Mouse (Mus musculus) heart, postnatal 36 days (tissue): Measurements from ENCODE around the gene Dnajc9. TPM values are rescaled to one million over a fixed set of nuclear protein-coding genes. Genes with fewer than 3 reads are reported as not detected.
A peak's percentile ranks its signal among the peaks of the same experiment; 100 is the strongest.

Experiments used
- DNase-seq, 2 experiments: peaks; one replicate each; pipeline ENCODE4 v3.0.0; 2021 to 2022
- intact Hi-C: fragments of 180-260 bp; cut with DNase I; formaldehyde crosslinking; loops from one replicate; pipeline ENCODE4 v1.15.1; 2025
- total RNA-seq, 2 experiments: library from RNA; stranded (reverse); gene quantifications; 2 replicates each; pipeline ENCODE4 v1.2.3; 2021

The Dnajc9 gene
- total RNA-seq = 10 to 100 TPM; 10.7 to 13.8 TPM

GRCm38 (mm10) chr14:20388441-20389129 lies at the start of gene Dnajc9:
TSS of gene Dnajc9 (minus strand) at chr14:20388910.
- DNase-seq = peak; percentile 93 to 98
- intact Hi-C loops = loop anchor here (2.0 kb wide), 1 partner anchor 40 kb away; the partner anchor contains the start of genes Ecd and Fam149b

DNA sequence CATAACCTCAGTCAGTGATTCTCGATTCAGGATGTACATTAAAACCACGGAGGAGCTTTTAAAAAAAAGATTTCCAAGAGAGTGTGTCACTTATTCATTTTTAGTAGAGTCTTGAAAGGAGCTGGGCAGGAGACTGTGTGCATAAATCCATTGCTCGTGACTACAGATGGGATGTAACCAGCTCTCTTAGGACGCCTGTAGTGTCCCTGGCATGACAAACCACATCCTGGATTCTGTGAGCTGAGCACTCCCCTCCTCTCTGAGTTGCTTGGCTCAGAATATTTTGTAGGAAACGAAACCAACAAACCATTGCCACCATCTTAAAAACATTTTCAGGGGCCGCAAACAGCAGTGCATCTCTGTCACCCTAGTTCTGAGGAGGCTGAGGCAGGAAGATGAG lies 48.3 kb upstream of the Dnajc9 start:
- intact Hi-C loops = no loop called here

GRCm38 (mm10) chr14:20432420-20432819 lies 43.7 kb upstream of the Dnajc9 start:
- intact Hi-C loops = no loop called here
- no peak for DNase-seq

More for the DNA sequence above, 48.3 kb upstream of the Dnajc9 start:
- no peak for DNase-seq

- no peak for DNase-seq
- intact Hi-C loops = no loop called here
Measured at GRCm38 (mm10) chr14:20431726-20432125, 43.0 kb upstream of the Dnajc9 start.

- no peak for DNase-seq
- intact Hi-C loops = no loop called here
Measured at GRCm38 (mm10) chr14:20429833-20430232, 41.1 kb upstream of the Dnajc9 start.

DNA sequence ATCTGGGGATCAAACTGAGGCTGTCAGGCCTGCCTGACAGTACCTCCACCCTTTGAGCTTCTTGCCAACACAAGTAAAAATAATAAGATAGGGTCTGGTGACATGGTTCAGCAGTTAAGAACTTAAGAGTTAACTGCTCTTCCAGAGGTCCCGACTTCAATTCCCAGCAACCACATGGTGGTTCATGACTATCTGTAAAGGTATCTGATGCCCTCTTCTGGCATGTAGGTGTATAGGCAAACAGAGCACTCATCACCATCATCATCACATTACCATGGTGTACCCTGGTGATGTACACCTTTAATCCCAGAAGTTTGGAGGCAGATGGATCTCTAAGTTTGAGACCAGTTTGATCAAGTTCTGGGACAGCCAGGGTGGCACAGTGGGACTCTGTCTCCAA lies 39.9 kb upstream of the Dnajc9 start:
- no peak for DNase-seq
- intact Hi-C loops = no loop called here

DNA sequence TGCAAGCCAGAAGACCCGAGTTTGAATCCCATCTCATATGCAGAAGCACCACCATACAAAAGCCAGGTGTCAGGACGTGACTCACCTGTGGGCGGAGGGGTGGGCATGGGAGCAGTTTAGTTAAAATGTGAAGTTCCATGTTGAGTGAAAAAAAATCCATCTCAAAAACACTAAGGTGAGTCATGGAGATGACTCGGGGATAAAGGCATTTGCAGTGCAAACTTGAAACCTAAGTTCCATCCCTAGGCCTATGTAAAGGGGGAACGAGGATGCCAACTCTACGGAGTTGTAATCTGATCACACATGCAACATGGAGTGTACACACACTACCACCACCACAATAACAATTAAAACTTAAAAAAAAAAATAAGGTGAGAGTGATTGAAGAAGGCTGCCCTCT lies 34.3 kb upstream of the Dnajc9 start:
- intact Hi-C loops = no loop called here
- no peak for DNase-seq

DNA sequence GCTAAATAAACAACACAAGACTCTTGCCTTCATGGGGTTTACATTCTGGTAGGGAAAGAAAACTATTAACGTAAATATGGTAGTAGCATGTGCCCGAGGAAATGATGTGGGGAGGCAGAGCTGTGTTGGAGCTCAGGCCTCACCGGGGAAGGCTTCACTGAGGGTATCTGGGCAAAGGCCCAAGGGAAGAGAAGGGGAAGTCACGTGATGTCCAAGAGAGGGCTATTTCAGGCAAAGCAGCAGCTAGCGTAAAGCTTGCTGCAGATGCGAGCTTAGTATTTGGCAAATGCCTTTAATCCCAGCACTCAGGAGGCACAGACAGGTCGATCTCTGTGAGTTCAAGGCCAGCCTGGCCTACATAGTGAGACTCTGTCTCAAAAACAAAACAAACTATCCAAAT lies 33.5 kb upstream of the Dnajc9 start:
- peak in 1 of 2 experiments; percentile 3 for DNase-seq

DNA sequence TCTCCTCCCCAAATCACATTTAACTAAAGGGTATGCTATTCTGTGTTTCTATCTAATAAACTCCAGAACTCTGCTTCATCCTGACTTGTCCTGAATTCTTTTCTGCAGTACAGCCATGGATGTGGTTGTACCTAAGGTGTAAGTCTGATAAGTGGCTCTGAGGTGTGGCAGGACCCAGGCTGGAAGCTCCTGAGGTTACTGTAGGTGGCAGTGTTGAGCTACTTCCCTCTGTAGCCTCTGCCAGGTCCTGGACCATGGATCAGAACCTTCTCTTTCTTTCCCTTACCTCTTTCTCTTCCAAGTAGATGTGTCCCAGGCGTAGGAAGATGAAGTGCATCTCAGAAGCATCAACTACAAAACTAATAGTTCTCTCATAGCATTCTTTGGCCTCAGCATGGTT lies 11.4 kb upstream of the Dnajc9 start:
- intact Hi-C loops = loop anchor here (5.0 kb wide), 1 partner anchor 77 kb away; no protein-coding TSS in a partner anchor
- peak; percentile 24 to 26 for DNase-seq

More for the DNA sequence above, 33.5 kb upstream of the Dnajc9 start:
- intact Hi-C loops = no loop called here

DNA sequence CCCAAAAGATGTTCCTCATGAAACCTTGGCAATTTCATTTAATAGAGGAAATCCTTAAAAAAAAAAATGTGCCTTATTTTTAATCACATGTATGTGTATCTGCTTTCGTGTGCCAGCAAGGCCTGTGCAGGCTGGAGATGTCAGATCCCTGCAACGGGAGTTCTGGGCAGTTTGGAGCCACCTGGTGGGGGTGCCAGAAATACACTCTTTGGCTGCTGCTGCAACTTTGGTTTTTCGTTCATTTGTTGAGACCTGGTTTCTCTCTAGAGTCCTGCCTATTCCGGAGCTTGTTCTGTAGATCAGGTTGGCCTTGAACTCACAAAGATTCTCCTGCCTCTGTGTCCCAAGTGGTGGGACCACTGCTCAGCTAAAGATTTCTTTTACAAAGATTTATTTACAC lies 10.2 kb upstream of the Dnajc9 start:
- intact Hi-C loops = no loop called here
- no peak for DNase-seq

GRCm38 (mm10) chr14:20397220-20397619 lies 8.5 kb upstream of the Dnajc9 start:
- intact Hi-C loops = no loop called here
- no peak for DNase-seq

DNA sequence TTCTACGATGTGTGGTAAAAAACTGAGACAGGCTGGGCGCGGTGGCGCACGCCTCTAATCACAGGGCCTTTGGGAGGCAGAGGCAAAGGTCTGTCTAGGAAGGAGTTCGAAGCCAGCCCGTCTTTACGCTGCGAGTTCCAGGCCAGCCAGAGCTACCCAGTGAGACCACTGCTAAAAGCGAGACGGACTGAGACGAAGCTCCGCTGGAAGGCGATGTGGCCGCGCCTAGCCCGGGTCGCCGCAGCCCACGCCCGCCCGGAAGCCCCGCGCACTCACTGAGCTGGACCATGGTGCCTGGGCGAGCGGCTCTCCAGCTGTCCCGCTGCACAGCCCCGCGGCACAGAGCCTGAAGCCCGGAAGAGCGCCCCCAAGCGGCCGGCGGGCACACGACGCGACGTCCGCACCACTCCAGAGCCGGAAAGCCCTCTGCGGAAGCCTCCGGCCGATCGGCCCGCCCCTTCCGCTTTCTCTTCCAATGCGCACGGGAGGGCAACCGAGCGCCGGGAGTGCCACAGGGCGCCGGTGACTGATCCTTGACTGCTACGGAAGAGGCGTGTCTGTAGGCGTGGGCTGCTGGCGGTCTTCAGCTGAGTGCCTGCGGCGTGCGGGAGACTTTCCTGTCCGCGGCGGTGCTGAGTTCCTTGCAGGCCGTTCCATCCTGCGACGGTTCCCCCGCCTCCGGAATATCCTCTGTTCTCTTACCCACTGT lies 4.6 kb upstream of the Dnajc9 start, which contains the start of gene Mrps16:
Gene Mrps16 (minus strand): TSS at position 430 of the 709 bp plus-strand sequence.
- intact Hi-C loops = loop anchor here (5.0 kb wide), 1 partner anchor 269 kb away; no protein-coding TSS in a partner anchor
- peak; percentile 90 to 93 for DNase-seq

DNA sequence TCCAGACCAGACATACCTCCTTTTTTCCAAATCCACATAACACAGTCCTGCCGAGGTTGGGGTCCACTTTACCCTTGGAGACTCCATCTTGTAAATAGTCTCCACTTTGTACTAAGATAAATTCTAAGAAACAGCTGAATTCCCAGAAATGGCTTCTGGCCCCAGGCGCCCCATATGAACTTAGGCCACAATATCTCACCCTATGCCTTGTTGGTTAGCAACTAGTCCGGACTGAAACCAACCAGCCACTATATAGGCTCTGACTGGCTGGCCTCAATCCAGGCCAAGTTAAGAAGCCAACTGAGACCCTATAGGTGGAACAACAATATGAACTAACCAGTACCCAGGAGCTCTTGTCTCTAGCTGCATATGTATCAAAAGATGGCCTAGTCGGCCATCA lies 3.6 kb upstream of the Dnajc9 start:
- intact Hi-C loops = loop anchor here (5.0 kb wide), 1 partner anchor 270 kb away; no protein-coding TSS in a partner anchor
- no peak for DNase-seq

DNA sequence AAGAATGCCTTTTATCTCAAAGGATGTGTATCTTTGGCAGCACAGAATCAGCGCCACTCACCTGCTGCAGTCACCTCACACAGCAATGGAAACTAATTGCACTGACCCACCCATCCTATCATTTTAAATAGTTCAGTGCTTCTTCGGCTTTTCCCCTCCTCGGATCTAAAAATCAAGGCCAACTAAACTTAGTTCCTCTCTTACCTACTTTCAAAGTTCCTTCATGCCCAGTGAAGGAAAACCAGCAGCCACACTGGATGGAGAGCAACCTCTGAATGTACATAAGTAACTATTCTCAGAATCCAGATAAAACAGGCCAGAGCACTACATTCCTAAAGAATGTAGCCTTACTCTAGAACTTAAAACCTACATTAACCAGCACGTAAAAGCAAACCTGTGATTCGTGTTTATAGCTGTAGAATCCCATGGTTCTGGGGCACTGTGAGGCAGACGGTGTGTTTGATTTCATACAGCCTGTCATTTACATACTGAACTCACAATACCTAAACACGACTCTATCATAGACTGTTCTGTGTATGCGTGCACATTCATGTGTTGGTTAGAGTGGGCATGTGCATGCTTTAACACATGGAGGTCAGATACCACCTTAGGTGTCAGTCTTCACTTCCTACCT lies 853 bp upstream of the Dnajc9 start:
- intact Hi-C loops = loop anchor here (2.0 to 5.0 kb wide), 2 partner anchors 41 to 273 kb away; partner anchors contain the start of genes Ecd and Fam149b
- DNase-seq = no peak

- intact Hi-C loops = no loop called here
- no peak for DNase-seq
Measured at GRCm38 (mm10) chr14:20379753-20380430, 8.8 kb downstream of the Dnajc9 start.

DNA sequence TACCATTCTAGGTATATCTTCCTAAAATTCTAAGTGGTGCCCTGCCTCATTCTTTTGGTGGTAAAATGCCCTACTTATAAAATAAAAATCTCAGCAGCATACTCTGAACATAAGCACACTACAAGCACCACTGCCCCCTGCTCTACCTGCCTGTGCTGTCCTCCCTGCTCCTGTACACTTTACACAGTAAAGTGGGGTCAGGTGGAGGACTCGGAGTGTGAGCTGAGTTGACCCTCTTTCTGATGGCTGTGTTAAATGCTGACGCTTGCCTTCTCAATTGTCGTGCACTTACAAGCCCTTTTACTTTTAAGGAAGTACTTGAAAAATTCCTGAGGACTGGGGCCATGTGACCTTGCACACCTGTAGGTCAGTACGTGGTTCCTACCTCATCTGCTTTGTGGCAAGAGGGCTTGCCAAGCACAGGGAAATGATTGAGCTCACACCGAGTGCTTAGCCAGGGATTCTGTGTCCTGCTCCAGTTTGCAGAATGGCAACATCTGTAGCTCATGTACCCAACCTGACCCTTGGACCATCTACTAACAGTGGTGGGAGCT lies 9.5 kb downstream of the Dnajc9 start:
- no peak for DNase-seq
- intact Hi-C loops = no loop called here

DNA sequence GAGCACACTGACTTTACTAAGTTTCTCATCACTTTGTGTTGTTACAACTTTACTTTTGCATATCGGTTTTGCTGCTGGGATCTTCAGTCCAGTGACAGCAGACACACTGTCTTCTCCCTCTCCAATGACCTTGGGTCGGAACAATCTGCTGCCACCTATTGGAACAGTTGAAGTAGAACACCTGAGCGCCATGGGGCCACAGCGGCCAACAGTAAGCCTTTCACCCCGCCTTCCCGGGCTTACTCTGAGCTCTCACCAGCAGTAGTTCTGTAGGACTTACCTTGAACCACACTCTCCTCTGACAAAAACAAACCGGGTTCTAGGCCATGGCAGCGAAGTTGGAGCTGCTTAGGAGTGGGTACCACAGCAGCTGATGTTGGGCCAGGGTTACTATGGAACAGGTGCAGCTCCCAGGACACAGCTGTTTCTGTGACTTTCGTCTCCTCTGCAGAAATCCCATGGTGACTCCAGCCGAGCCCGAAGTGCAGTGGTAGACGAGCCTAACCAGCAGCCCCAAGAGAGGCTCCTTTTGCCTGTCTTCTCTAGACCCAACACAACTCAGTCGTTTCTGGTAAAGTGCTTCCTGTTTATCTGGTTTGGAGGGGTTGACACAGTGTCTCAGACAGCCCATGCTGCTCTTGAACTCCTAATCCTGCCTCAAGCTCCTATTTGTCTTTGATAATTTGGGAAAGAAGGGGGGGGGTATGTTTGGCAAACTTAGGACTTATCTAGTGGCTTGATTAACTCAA lies 10.2 kb downstream of the Dnajc9 start:
- DNase-seq = peak in 1 of 2 experiments; percentile 16

DNA sequence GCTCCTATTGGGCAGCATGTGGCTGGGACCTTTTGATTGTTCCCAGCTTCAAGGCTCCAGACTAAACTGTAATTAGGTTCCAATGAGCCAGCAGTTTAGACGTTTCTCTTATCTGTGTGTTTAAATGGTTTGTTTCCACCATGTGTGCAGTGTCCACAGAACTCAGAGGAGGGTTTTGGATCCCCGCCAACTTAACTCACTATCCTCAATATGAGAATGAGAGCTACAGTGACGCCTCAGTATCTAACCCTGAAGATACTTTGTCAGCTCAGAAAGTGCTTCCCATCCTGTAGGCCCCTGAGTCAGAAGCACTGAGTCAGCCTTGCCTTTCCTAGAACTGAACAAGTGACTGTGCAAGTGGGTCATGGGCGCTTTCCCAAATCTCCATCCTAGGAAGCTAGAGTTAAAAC lies 11.6 kb downstream of the Dnajc9 start:
- DNase-seq = no peak
- intact Hi-C loops = no loop called here

More for the DNA sequence above, 10.2 kb downstream of the Dnajc9 start:
- intact Hi-C loops = no loop called here

DNA sequence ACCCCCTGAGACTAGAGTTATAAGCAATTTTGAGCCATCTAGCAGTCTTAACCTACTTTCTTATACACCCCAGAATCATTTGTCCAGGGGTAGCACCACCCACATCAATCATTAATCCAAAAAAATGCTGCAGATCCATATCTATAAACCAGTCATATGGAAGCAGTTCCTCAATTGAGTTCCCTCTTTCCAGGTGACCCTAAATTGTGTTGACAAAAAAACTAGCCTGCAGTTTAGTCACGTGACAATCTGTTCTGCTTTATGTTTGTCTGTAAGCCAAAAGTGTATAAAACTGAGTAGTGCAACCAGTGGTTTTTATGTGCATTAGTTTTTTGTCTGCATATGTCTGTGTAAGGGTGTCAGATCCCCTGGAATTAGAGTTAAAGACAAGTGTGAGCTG lies 16.9 kb downstream of the Dnajc9 start:
- DNase-seq = no peak
- intact Hi-C loops = no loop called here

DNA sequence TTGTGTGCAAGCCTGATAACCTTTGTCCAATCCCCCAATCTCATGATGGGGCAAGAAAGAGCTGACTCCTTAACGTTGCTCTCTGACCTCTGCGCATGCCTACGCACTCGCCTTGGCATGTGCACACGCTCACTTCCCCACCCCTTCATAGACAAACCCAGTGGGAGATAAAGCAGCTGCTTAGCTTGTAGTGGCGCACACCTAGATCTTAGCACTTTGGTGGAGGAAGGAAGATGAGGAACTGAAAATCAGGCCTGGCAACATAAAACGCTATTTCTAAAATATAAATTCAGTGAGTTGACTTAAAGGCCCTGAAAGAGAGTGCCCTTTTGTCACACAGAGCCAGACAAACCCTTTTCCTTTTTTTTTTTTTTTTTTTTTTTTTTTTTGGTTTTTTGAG lies 17.9 kb downstream of the Dnajc9 start:
- intact Hi-C loops = no loop called here
- no peak for DNase-seq
